Mouse (Mus musculus): Measurements from ENCODE around the gene Mfap1a. TPM values are rescaled to one million over a fixed set of nuclear protein-coding genes. Genes with fewer than 3 reads are reported as not detected.
A peak's percentile ranks its signal among the peaks of the same experiment; 100 is the strongest.

The Mfap1a gene
- polyA plus RNA-seq, 1 experiment from 2014 or later, result 12.2 TPM

DNA sequence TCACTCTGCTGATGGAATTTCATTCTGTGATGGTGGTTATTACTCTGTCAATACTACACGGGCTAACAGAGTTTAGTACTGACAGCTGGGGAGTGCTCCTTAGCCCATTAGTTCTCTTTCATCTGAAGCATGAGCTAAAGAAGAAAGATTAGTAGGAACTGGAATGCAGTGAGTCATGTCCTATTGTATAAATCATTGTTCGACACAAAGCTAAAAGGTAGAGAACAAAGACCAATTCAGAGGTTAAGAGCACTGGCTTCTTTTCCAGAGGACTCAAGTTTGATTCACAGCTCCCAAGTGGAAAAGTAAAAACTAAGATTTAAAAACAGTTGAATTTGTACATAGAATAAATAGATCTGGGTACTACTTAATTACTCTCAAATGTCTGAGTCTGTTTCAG lies 46.4 kb downstream of the Mfap1a start:
- Histone ChIP-seq H3K4me2 (replicated peaks; ENCODE audit: low read depth) (no peak overlapping the region), H3K4me1 (replicated peaks; ENCODE audit: control insufficient read depth, insufficient read depth) (no peaks in the 10 kb centered on the region), H3K9me3 (ENCODE audit: control insufficient read depth, low read length) (no peaks in the 10 kb centered on the region), H3K27ac (replicated peaks) (no peak overlapping the region), H3K4me3 (ENCODE audit: low read depth, low read length) (no peak overlapping the region), H3K27me3 (ENCODE audit: control insufficient read depth, insufficient read depth, low read length) (no peaks in the 10 kb centered on the region), H3K36me3 (ENCODE audit: control insufficient read depth, insufficient read depth, low read length) (no peaks in the 10 kb centered on the region; the same call in 1 of the 2 replicates), H3K9ac (ENCODE audit: low read length) (no peak overlapping the region)
- 43% methylated on average over 2 of the region's 2 CpGs for WGBS
- TF ChIP-seq CTCF (IDR thresholded peaks at IDR 0.05; ENCODE audit: low read depth) (no peak), EP300 (optimal IDR thresholded peaks at IDR 0.05) (no peak)
- no peak for DNase-seq (ENCODE audit: low spot score)
- ATAC-seq (ENCODE audit: low FRiP score, low TSS enrichment), result no peak

GRCm38 (mm10) chr2:121456692-121457642 lies 49.5 kb downstream of the Mfap1a start, which contains the start of gene Serinc4:
Serinc4 (minus strand) TSS chr2:121456781.
- WGBS, result 3% methylated on average over 41 of the region's 41 CpGs

DNA sequence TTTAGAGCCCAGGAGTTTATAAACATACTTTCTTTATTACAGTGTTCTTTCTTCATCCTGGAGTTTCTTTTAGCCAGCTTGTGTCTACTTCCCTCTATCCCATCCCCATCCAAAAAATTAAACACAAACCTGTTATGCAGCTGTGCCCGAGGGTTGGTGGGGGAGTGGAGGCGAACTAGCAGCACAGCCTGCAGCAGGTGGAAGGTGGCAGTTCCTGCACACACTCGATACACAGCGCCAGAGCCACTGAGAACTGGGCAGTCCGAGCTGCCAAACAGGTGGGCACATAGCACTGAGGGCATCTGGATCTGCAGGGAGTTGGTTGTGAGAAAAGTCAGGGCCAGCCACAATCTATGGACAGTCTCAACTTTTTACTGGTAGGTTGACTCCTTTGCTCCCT lies 50.9 kb downstream of the Mfap1a start:
- no peak for TF ChIP-seq CTCF (IDR thresholded peaks at IDR 0.05; ENCODE audit: low read depth)
- TF ChIP-seq EP300 (optimal IDR thresholded peaks at IDR 0.05), result no peak
- Histone ChIP-seq H3K4me1 (replicated peaks; ENCODE audit: control insufficient read depth, insufficient read depth) (no peaks in the 10 kb centered on the region), H3K36me3 (ENCODE audit: control insufficient read depth, insufficient read depth, low read length) (no peaks in the 10 kb centered on the region; the same call in 1 of the 2 replicates), H3K27me3 (ENCODE audit: control insufficient read depth, insufficient read depth, low read length) (no peaks in the 10 kb centered on the region), H3K4me3 (ENCODE audit: low read depth, low read length) (no peak overlapping the region), H3K9ac (ENCODE audit: low read length) (no peak overlapping the region), H3K27ac (replicated peaks) (no peak overlapping the region), H3K4me2 (replicated peaks; ENCODE audit: low read depth) (no peak overlapping the region), H3K9me3 (ENCODE audit: control insufficient read depth, low read length) (no peaks in the 10 kb centered on the region)
- no peak for DNase-seq (ENCODE audit: low spot score)
- 66% methylated on average over 5 of the region's 5 CpGs for WGBS
- no peak for ATAC-seq (ENCODE audit: low FRiP score, low TSS enrichment)

More at GRCm38 (mm10) chr2:121456692-121457642, 49.5 kb downstream of the Mfap1a start, which contains the start of gene Serinc4:
- peak within 1 kb of the TSS; percentile 65 for H3K4me2 ChIP-seq (replicated peaks; ENCODE audit: low read depth)
- ATAC-seq (ENCODE audit: low FRiP score, low TSS enrichment), result peak; percentile 90
- DNase-seq (ENCODE audit: low spot score), result peak; percentile 91
- TF ChIP-seq EP300 (optimal IDR thresholded peaks at IDR 0.05) (no peak), CTCF (IDR thresholded peaks at IDR 0.05; ENCODE audit: low read depth) (no peak)
- H3K27me3 ChIP-seq (ENCODE audit: control insufficient read depth, insufficient read depth, low read length), result no peaks in the 10 kb centered on the region
- H3K4me3 ChIP-seq (ENCODE audit: low read depth, low read length), result peak within 1 kb of the TSS; percentile 62
- H3K27ac ChIP-seq (replicated peaks), result peak within 1 kb of the TSS; percentile 82
- no peaks in the 10 kb centered on the region; the same call in 1 of the 2 replicates for H3K36me3 ChIP-seq (ENCODE audit: control insufficient read depth, insufficient read depth, low read length)
- H3K4me1 ChIP-seq (replicated peaks; ENCODE audit: control insufficient read depth, insufficient read depth), result no peaks in the 10 kb centered on the region
- no peaks in the 10 kb centered on the region for H3K9me3 ChIP-seq (ENCODE audit: control insufficient read depth, low read length)
- peak within 1 kb of the TSS; percentile 64 for H3K9ac ChIP-seq (ENCODE audit: low read length)

DNA sequence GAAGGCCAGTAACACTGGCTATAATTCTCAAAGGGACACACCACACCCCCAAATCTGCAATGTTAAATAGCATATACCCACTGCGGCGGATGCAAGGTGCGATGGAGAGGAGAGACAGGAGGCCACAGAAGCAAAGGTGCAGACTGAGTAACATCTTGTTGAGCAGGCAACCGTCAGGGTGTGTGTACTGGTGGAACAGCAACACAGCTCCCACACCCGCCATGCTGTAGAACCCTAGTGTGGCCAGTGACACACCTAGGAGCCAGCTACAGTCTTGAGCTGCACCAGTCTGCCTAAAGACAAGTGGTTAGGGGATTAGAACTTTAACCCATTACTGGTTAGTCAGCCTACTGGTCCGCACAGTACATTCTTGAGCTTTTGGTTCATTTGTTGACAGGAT lies 52.5 kb downstream of the Mfap1a start:
- ATAC-seq (ENCODE audit: low FRiP score, low TSS enrichment) (no peak), DNase-seq (ENCODE audit: low spot score) (no peak)
- no peaks in the 10 kb centered on the region for H3K27me3 ChIP-seq (ENCODE audit: control insufficient read depth, insufficient read depth, low read length)
- TF ChIP-seq CTCF (IDR thresholded peaks at IDR 0.05; ENCODE audit: low read depth) (no peak), EP300 (optimal IDR thresholded peaks at IDR 0.05) (no peak)
- H3K27ac ChIP-seq (replicated peaks), result no peak overlapping the region
- H3K4me1 ChIP-seq (replicated peaks; ENCODE audit: control insufficient read depth, insufficient read depth), result no peaks in the 10 kb centered on the region
- H3K9ac ChIP-seq (ENCODE audit: low read length), result no peak overlapping the region
- H3K9me3 ChIP-seq (ENCODE audit: control insufficient read depth, low read length), result no peaks in the 10 kb centered on the region
- WGBS, result 83% methylated on average over 6 of the region's 6 CpGs
- H3K4me3 ChIP-seq (ENCODE audit: low read depth, low read length), result no peak overlapping the region
- H3K36me3 ChIP-seq (ENCODE audit: control insufficient read depth, insufficient read depth, low read length), result no peaks in the 10 kb centered on the region; the same call in 1 of the 2 replicates
- no peak overlapping the region for H3K4me2 ChIP-seq (replicated peaks; ENCODE audit: low read depth)

DNA sequence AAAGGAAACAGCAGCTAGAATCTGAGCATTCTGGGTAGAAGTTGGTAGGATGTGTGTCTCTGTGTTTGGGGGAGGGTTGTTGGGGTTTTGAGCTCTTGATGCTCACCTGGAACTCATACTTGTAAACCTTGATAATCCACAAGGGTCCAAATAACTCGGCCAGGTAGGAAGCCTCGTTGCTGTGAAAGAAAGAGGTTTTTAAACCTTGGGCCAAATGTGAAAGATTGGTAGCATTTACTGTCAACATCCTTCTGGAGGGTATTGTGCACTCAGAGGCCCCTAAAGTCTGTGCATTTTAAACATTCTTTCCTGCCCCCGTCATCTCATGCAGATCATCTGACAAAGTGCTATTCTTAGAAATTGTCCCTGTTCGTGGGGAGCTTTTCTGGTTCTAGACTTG lies 53.5 kb downstream of the Mfap1a start, which contains the start of gene Hypk:
TSS of gene Hypk (plus strand) at position 301 of the 400 bp plus-strand sequence.
- Histone ChIP-seq H3K36me3 (ENCODE audit: control insufficient read depth, insufficient read depth, low read length) (no peaks in the 10 kb centered on the region; the same call in 1 of the 2 replicates), H3K4me2 (replicated peaks; ENCODE audit: low read depth) (no peak within 1 kb of the TSS), H3K4me1 (replicated peaks; ENCODE audit: control insufficient read depth, insufficient read depth) (no peaks in the 10 kb centered on the region), H3K9me3 (ENCODE audit: control insufficient read depth, low read length) (no peaks in the 10 kb centered on the region), H3K9ac (ENCODE audit: low read length) (no peak within 1 kb of the TSS), H3K27ac (replicated peaks) (no peak within 1 kb of the TSS; the same call in 1 of the 2 replicates), H3K4me3 (ENCODE audit: low read depth, low read length) (no peak within 1 kb of the TSS), H3K27me3 (ENCODE audit: control insufficient read depth, insufficient read depth, low read length) (no peaks in the 10 kb centered on the region)
- WGBS, result 49% methylated on average over 4 of the region's 4 CpGs
- ATAC-seq (ENCODE audit: low FRiP score, low TSS enrichment) (no peak), DNase-seq (ENCODE audit: low spot score) (no peak)
- no peak for TF ChIP-seq EP300 (optimal IDR thresholded peaks at IDR 0.05)
- no peak for TF ChIP-seq CTCF (IDR thresholded peaks at IDR 0.05; ENCODE audit: low read depth)
